Mouse (Mus musculus): Measurements from ENCODE around the gene Tuba8. TPM values are rescaled to one million over a fixed set of nuclear protein-coding genes. Genes with fewer than 3 reads are reported as not detected.
A peak's percentile ranks its signal among the peaks of the same experiment; 100 is the strongest.

The Tuba8 gene
- polyA plus RNA-seq, 1 experiment from 2014 or later = 1.5 TPM

- peaks cover 12% of the 10 kb centered on the region; the same call in 1 of the 2 replicates for H3K4me1 ChIP-seq (ENCODE audit: control insufficient read depth, insufficient read depth, low read length)
- no peak overlapping the region for H3K9ac ChIP-seq (replicated peaks; ENCODE audit: low read depth, low read length)
- H3K36me3 ChIP-seq (ENCODE audit: control insufficient read depth, insufficient read depth, low read length) = no peaks in the 10 kb centered on the region
- peak overlapping the region; percentile 94 for H3K4me2 ChIP-seq (ENCODE audit: low read depth, low read length)
- no peak overlapping the region for H3K27ac ChIP-seq (ENCODE audit: low read depth, low read length)
- WGBS = 13% methylated on average over 4 of the region's 5 CpGs
- ATAC-seq (ENCODE audit: low read depth) = no peak
- H3K27me3 ChIP-seq (ENCODE audit: control insufficient read depth, insufficient read depth, low read length) = 0 out of 2 replicates have a peak, but pooled peaks cover 2% of the 10 kb centered on the region
- no peaks in the 10 kb centered on the region for H3K9me3 ChIP-seq (ENCODE audit: control insufficient read depth, low read length)
- no peak overlapping the region for H3K4me3 ChIP-seq (ENCODE audit: low read depth, low read length)
Measured at GRCm38 (mm10) chr6:121211743-121212142, 1.2 kb downstream of the Tuba8 start.

DNA sequence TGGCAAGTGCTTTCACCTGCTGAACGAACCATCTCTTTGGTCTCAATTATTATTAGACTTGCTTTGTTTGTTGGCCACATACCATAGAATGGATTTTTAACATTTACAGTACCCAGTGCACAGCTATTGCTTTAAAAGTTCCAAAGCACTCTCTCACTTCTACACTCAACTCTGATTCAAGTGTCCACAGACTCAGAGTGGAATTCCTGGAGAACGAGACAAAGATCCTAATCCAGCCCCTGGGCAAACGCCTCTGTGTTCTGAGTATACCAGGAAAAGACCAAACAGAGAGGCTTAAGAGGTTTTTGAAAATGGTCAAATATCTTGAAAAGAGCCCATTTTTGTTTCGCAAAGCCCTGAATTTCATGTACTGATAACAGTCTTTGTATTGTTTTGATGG lies 2.5 kb downstream of the Tuba8 start:
- 87% methylated on average over 4 of the region's 4 CpGs for WGBS
- Histone ChIP-seq H3K4me2 (ENCODE audit: low read depth, low read length) (no peak overlapping the region), H3K27ac (ENCODE audit: low read depth, low read length) (no peak overlapping the region), H3K27me3 (ENCODE audit: control insufficient read depth, insufficient read depth, low read length) (0 out of 2 replicates have a peak, but pooled peaks cover 2% of the 10 kb centered on the region), H3K9me3 (ENCODE audit: control insufficient read depth, low read length) (no peaks in the 10 kb centered on the region), H3K4me3 (ENCODE audit: low read depth, low read length) (no peak overlapping the region), H3K9ac (replicated peaks; ENCODE audit: low read depth, low read length) (no peak overlapping the region), H3K4me1 (ENCODE audit: control insufficient read depth, insufficient read depth, low read length) (peaks cover 12% of the 10 kb centered on the region; the same call in 1 of the 2 replicates), H3K36me3 (ENCODE audit: control insufficient read depth, insufficient read depth, low read length) (no peaks in the 10 kb centered on the region)
- ATAC-seq (ENCODE audit: low read depth) = no peak

GRCm38 (mm10) chr6:121214221-121214620 lies 3.7 kb downstream of the Tuba8 start:
- Histone ChIP-seq H3K4me2 (ENCODE audit: low read depth, low read length) (no peak overlapping the region), H3K9me3 (ENCODE audit: control insufficient read depth, low read length) (no peaks in the 10 kb centered on the region), H3K27ac (ENCODE audit: low read depth, low read length) (no peak overlapping the region), H3K9ac (replicated peaks; ENCODE audit: low read depth, low read length) (no peak overlapping the region), H3K36me3 (ENCODE audit: control insufficient read depth, insufficient read depth, low read length) (no peaks in the 10 kb centered on the region), H3K4me3 (ENCODE audit: low read depth, low read length) (no peak overlapping the region), H3K4me1 (ENCODE audit: control insufficient read depth, insufficient read depth, low read length) (peaks cover 12% of the 10 kb centered on the region; the same call in 1 of the 2 replicates), H3K27me3 (ENCODE audit: control insufficient read depth, insufficient read depth, low read length) (0 out of 2 replicates have a peak, but pooled peaks cover 2% of the 10 kb centered on the region)
- WGBS = 92% methylated on average over 5 of the region's 5 CpGs
- no peak for ATAC-seq (ENCODE audit: low read depth)

GRCm38 (mm10) chr6:121214667-121215330 lies 4.3 kb downstream of the Tuba8 start:
- Histone ChIP-seq H3K4me1 (ENCODE audit: control insufficient read depth, insufficient read depth, low read length) (peaks cover 12% of the 10 kb centered on the region; the same call in 1 of the 2 replicates), H3K9ac (replicated peaks; ENCODE audit: low read depth, low read length) (no peak overlapping the region), H3K9me3 (ENCODE audit: control insufficient read depth, low read length) (no peaks in the 10 kb centered on the region), H3K36me3 (ENCODE audit: control insufficient read depth, insufficient read depth, low read length) (no peaks in the 10 kb centered on the region), H3K27me3 (ENCODE audit: control insufficient read depth, insufficient read depth, low read length) (0 out of 2 replicates have a peak, but pooled peaks cover 2% of the 10 kb centered on the region), H3K4me2 (ENCODE audit: low read depth, low read length) (no peak overlapping the region), H3K27ac (ENCODE audit: low read depth, low read length) (no peak overlapping the region), H3K4me3 (ENCODE audit: low read depth, low read length) (no peak overlapping the region)
- 91% methylated on average over 8 of the region's 8 CpGs for WGBS
- no peak for ATAC-seq (ENCODE audit: low read depth)

DNA sequence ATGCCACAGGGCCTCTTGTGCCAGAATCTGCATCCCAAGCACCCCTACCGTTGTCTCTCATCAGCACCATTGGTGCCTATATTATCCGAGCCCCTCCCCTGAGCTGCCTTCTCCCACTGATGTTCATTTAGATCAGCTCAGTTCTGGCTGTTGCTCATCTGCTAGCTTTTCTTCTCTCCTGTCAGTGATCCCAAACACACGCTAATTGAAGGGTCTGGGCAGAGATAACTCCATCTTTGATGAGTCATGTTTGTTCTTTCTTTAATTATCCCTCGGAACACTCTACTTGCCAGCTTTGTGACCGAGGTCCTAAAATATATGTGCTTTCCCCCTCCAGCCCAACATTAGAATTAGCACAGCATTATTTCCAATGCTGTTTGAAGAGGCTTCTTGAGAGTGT lies 4.8 kb downstream of the Tuba8 start:
- Histone ChIP-seq H3K27ac (ENCODE audit: low read depth, low read length) (no peak overlapping the region), H3K27me3 (ENCODE audit: control insufficient read depth, insufficient read depth, low read length) (0 out of 2 replicates have a peak, but pooled peaks cover 2% of the 10 kb centered on the region), H3K4me3 (ENCODE audit: low read depth, low read length) (no peak overlapping the region), H3K9me3 (ENCODE audit: control insufficient read depth, low read length) (no peaks in the 10 kb centered on the region), H3K4me1 (ENCODE audit: control insufficient read depth, insufficient read depth, low read length) (peaks cover 9% of the 10 kb centered on the region; the same call in 1 of the 2 replicates), H3K4me2 (ENCODE audit: low read depth, low read length) (no peak overlapping the region), H3K9ac (replicated peaks; ENCODE audit: low read depth, low read length) (no peak overlapping the region), H3K36me3 (ENCODE audit: control insufficient read depth, insufficient read depth, low read length) (no peaks in the 10 kb centered on the region)
- ATAC-seq (ENCODE audit: low read depth) = no peak
- WGBS = 76% methylated on average over 5 of the region's 5 CpGs

GRCm38 (mm10) chr6:121215896-121216295 lies 5.4 kb downstream of the Tuba8 start:
- ATAC-seq (ENCODE audit: low read depth) = no peak
- Histone ChIP-seq H3K27ac (ENCODE audit: low read depth, low read length) (no peak overlapping the region), H3K4me3 (ENCODE audit: low read depth, low read length) (no peak overlapping the region), H3K9ac (replicated peaks; ENCODE audit: low read depth, low read length) (no peak overlapping the region), H3K27me3 (ENCODE audit: control insufficient read depth, insufficient read depth, low read length) (no peaks in the 10 kb centered on the region), H3K4me1 (ENCODE audit: control insufficient read depth, insufficient read depth, low read length) (peaks cover 3% of the 10 kb centered on the region; the same call in 1 of the 2 replicates), H3K4me2 (ENCODE audit: low read depth, low read length) (no peak overlapping the region), H3K36me3 (ENCODE audit: control insufficient read depth, insufficient read depth, low read length) (no peaks in the 10 kb centered on the region), H3K9me3 (ENCODE audit: control insufficient read depth, low read length) (no peaks in the 10 kb centered on the region)
- whole genome bisulfite sequencing = 87% methylated on average over 6 of the region's 6 CpGs

- Histone ChIP-seq H3K27me3 (ENCODE audit: control insufficient read depth, insufficient read depth, low read length) (no peaks in the 10 kb centered on the region), H3K27ac (ENCODE audit: low read depth, low read length) (no peak overlapping the region), H3K4me2 (ENCODE audit: low read depth, low read length) (no peak overlapping the region), H3K4me3 (ENCODE audit: low read depth, low read length) (no peak overlapping the region), H3K9ac (replicated peaks; ENCODE audit: low read depth, low read length) (no peak overlapping the region), H3K9me3 (ENCODE audit: control insufficient read depth, low read length) (no peaks in the 10 kb centered on the region), H3K4me1 (ENCODE audit: control insufficient read depth, insufficient read depth, low read length) (no peaks in the 10 kb centered on the region), H3K36me3 (ENCODE audit: control insufficient read depth, insufficient read depth, low read length) (no peaks in the 10 kb centered on the region)
- no peak for ATAC-seq (ENCODE audit: low read depth)
- WGBS = 80% methylated on average over 5 of the region's 5 CpGs
Measured at GRCm38 (mm10) chr6:121216589-121217255, 6.2 kb downstream of the Tuba8 start.

- H3K9ac ChIP-seq (replicated peaks; ENCODE audit: low read depth, low read length) = no peak overlapping the region
- no peaks in the 10 kb centered on the region for H3K27me3 ChIP-seq (ENCODE audit: control insufficient read depth, insufficient read depth, low read length)
- H3K4me2 ChIP-seq (ENCODE audit: low read depth, low read length) = no peak overlapping the region
- no peak overlapping the region for H3K27ac ChIP-seq (ENCODE audit: low read depth, low read length)
- no peaks in the 10 kb centered on the region for H3K9me3 ChIP-seq (ENCODE audit: control insufficient read depth, low read length)
- 91% methylated on average over 7 of the region's 7 CpGs for WGBS
- H3K4me1 ChIP-seq (ENCODE audit: control insufficient read depth, insufficient read depth, low read length) = no peaks in the 10 kb centered on the region
- no peak overlapping the region for H3K4me3 ChIP-seq (ENCODE audit: low read depth, low read length)
- no peaks in the 10 kb centered on the region for H3K36me3 ChIP-seq (ENCODE audit: control insufficient read depth, insufficient read depth, low read length)
- ATAC-seq (ENCODE audit: low read depth) = no peak
Measured at GRCm38 (mm10) chr6:121218002-121218401, 7.5 kb downstream of the Tuba8 start.

- Histone ChIP-seq H3K9me3 (ENCODE audit: control insufficient read depth, low read length) (no peaks in the 10 kb centered on the region), H3K9ac (replicated peaks; ENCODE audit: low read depth, low read length) (no peak overlapping the region), H3K4me1 (ENCODE audit: control insufficient read depth, insufficient read depth, low read length) (no peaks in the 10 kb centered on the region), H3K4me3 (ENCODE audit: low read depth, low read length) (no peak overlapping the region), H3K4me2 (ENCODE audit: low read depth, low read length) (no peak overlapping the region), H3K36me3 (ENCODE audit: control insufficient read depth, insufficient read depth, low read length) (no peaks in the 10 kb centered on the region), H3K27ac (ENCODE audit: low read depth, low read length) (no peak overlapping the region), H3K27me3 (ENCODE audit: control insufficient read depth, insufficient read depth, low read length) (no peaks in the 10 kb centered on the region)
- ATAC-seq (ENCODE audit: low read depth) = no peak
- WGBS = 84% methylated on average over 4 of the region's 4 CpGs
Measured at GRCm38 (mm10) chr6:121219406-121219805, 8.9 kb downstream of the Tuba8 start.

All from neural tube, embryonic 14.5 days (tissue).